Mouse (Mus musculus) lung, adult 2 months (tissue): ENCODE measurements at regions not wholly inside any gene's neighbourhood (a gene's known extent, or its start where the extent isn't known, plus 50 kb on each side); places are given as distances from the start of the nearest gene placed in this dataset.

Source experiments
- CTCF ChIP-seq: fragments of 200-500 bp; IDR thresholded peaks from 2 replicates; pipeline ENCODE4 v1.5.1; 2011; ENCODE audit warnings: mild to moderate bottlenecking, low read length, control low read depth; ENCODE audit not compliant: insufficient read depth
- POLR2A ChIP-seq: fragments of 200-500 bp; IDR thresholded peaks from 2 replicates; pipeline ENCODE4 v1.6.1; 2011; ENCODE audit warnings: low read depth, mild to moderate bottlenecking, control low read depth, low read length, borderline replicate concordance; ENCODE audit errors: extremely low read depth

- TF ChIP-seq POLR2A (peak; percentile 69), CTCF (no peak)
These were observed 74.7 kb downstream of the Kcnrg start for GRCm38 (mm10) chr14:61681708-61682701.
